Mouse (Mus musculus): ENCODE results near the gene Rapgef6.

Gene Rapgef6

GRCm38 (mm10) chr11:54522529-54523430 lies at the start of gene Rapgef6:
Gene Rapgef6 (plus strand): TSS chr11:54522847.
- DNase-seq (ENCODE audit: extremely low spot score): peak; percentile 100

- no peak for DNase-seq (ENCODE audit: extremely low spot score)
Observed at GRCm38 (mm10) chr11:54478414-54478813, 44.2 kb upstream of the Rapgef6 start.

- DNase-seq (ENCODE audit: extremely low spot score): no peak
Observed at GRCm38 (mm10) chr11:54486041-54486440, 36.6 kb upstream of the Rapgef6 start.

GRCm38 (mm10) chr11:54491946-54492558 lies 30.6 kb upstream of the Rapgef6 start:
- no peak for DNase-seq (ENCODE audit: extremely low spot score)

- no peak for DNase-seq (ENCODE audit: extremely low spot score)
Observed at GRCm38 (mm10) chr11:54492559-54492958, 30.1 kb upstream of the Rapgef6 start.

- DNase-seq (ENCODE audit: extremely low spot score): no peak
Observed at GRCm38 (mm10) chr11:54499838-54500237, 22.8 kb upstream of the Rapgef6 start.

- DNase-seq (ENCODE audit: extremely low spot score): no peak
Observed at GRCm38 (mm10) chr11:54502546-54503245, 20.0 kb upstream of the Rapgef6 start.

GRCm38 (mm10) chr11:54513584-54513983 lies 9.1 kb upstream of the Rapgef6 start:
- no peak for DNase-seq (ENCODE audit: extremely low spot score)

- DNase-seq (ENCODE audit: extremely low spot score): no peak
Observed at GRCm38 (mm10) chr11:54521927-54522528, 619 bp upstream of the Rapgef6 start.

- peak; percentile 3 for DNase-seq (ENCODE audit: extremely low spot score)
Observed at GRCm38 (mm10) chr11:54523431-54524001, 869 bp downstream of the Rapgef6 start.

- DNase-seq (ENCODE audit: extremely low spot score): no peak
Observed at GRCm38 (mm10) chr11:54528002-54528401, 5.4 kb downstream of the Rapgef6 start.

- DNase-seq (ENCODE audit: extremely low spot score): no peak
Observed at GRCm38 (mm10) chr11:54530391-54530790, 7.7 kb downstream of the Rapgef6 start.

- no peak for DNase-seq (ENCODE audit: extremely low spot score)
Observed at GRCm38 (mm10) chr11:54530916-54531315, 8.3 kb downstream of the Rapgef6 start.

GRCm38 (mm10) chr11:54533834-54534233 lies 11.2 kb downstream of the Rapgef6 start:
- no peak for DNase-seq (ENCODE audit: extremely low spot score)

- DNase-seq (ENCODE audit: extremely low spot score): peak; percentile 59
Observed at GRCm38 (mm10) chr11:54534871-54535270, 12.2 kb downstream of the Rapgef6 start.

GRCm38 (mm10) chr11:54539031-54539430 lies 16.4 kb downstream of the Rapgef6 start:
- DNase-seq (ENCODE audit: extremely low spot score): no peak

- no peak for DNase-seq (ENCODE audit: extremely low spot score)
Observed at GRCm38 (mm10) chr11:54539486-54539885, 16.8 kb downstream of the Rapgef6 start.

- no peak for DNase-seq (ENCODE audit: extremely low spot score)
Observed at GRCm38 (mm10) chr11:54540328-54540727, 17.7 kb downstream of the Rapgef6 start.

- DNase-seq (ENCODE audit: extremely low spot score): no peak
Observed at GRCm38 (mm10) chr11:54542414-54542813, 19.8 kb downstream of the Rapgef6 start.

- no peak for DNase-seq (ENCODE audit: extremely low spot score)
Observed at GRCm38 (mm10) chr11:54554970-54555369, 32.3 kb downstream of the Rapgef6 start.

- DNase-seq (ENCODE audit: extremely low spot score): no peak
Observed at GRCm38 (mm10) chr11:54562761-54563160, 40.1 kb downstream of the Rapgef6 start.

- no peak for DNase-seq (ENCODE audit: extremely low spot score)
Observed at GRCm38 (mm10) chr11:54567959-54568358, 45.3 kb downstream of the Rapgef6 start.
